Mouse (Mus musculus): Measurements from ENCODE around the gene Nedd8. TPM values are rescaled to one million over a fixed set of nuclear protein-coding genes. Genes with fewer than 3 reads are reported as not detected.

Gene Nedd8
- 100 to 1,000 TPM; 252 to 263 TPM for total RNA-seq (2021)

- intact Hi-C loops (cut with DNase I): loop anchor here (5.0 kb wide), 1 partner anchor 35 kb away; the partner anchor contains the start of genes Gm49378 and Ipo4
- peak; percentile 89 for DNase-seq (ENCODE audit: low spot score)
These were observed at the start of gene Nedd8, which contains the start of gene Gmpr2 for GRCm38 (mm10) chr14:55671833-55672740. Gene Nedd8, minus strand, starts transcription at chr14:55672124. Gene Gmpr2, plus strand, starts transcription at chr14:55671941.

DNA sequence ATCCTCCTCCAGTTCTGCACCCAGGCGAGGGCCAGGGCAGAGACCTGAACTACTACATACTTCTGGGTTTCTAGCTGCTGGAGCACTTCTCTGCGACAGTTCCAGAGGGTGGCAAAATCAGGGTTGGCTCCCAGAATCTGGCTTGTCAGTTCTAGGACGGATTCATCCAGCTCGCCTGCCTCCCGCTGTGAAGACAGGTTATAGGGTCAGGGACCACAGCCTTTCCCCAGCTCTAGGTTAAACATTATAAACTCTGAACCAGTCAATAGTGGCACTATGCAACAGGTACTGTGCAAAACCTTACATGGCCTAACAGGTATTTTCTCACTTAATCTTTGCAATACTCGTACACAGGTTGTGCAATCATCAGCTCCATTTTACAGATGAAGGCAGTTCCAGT lies 49.2 kb upstream of the Nedd8 start:
- DNase-seq (ENCODE audit: low spot score): no peak
- intact Hi-C loops (cut with DNase I): loop anchor here (2.0 kb wide), 1 partner anchor 38 kb away; no protein-coding TSS in a partner anchor

GRCm38 (mm10) chr14:55720666-55721065 lies 48.7 kb upstream of the Nedd8 start:
- intact Hi-C loops (cut with DNase I): loop anchor here (2.0 kb wide), 1 partner anchor 38 kb away; no protein-coding TSS in a partner anchor
- DNase-seq (ENCODE audit: low spot score): no peak

GRCm38 (mm10) chr14:55719737-55720136 lies 47.8 kb upstream of the Nedd8 start:
- intact Hi-C loops (cut with DNase I): loop anchor here (2.0 kb wide), 1 partner anchor 37 kb away; no protein-coding TSS in a partner anchor

DNA sequence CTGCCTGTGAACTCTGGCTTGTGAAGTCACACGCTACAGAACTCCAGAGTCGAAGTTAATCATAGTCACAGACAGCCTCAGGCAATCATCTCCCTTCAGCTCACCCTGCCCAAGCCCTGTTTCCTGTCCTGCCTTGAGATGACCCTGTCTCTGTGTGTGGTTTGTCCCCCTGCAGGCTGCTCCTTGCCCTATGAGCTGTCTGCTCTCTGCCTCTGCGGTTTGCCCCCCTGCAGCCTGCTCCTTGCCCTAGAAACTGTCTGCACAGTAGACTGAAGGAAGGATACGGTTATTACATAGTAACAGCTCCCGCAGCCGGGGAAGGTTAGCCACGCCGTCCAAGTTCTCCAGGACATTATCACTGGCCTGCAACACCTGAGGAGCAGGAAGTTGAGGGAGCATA lies 45.0 kb upstream of the Nedd8 start:
- DNase-seq (ENCODE audit: low spot score): no peak
- intact Hi-C loops (cut with DNase I): no loop called here

More at GRCm38 (mm10) chr14:55719737-55720136, 47.8 kb upstream of the Nedd8 start:
- DNase-seq (ENCODE audit: low spot score): no peak

DNA sequence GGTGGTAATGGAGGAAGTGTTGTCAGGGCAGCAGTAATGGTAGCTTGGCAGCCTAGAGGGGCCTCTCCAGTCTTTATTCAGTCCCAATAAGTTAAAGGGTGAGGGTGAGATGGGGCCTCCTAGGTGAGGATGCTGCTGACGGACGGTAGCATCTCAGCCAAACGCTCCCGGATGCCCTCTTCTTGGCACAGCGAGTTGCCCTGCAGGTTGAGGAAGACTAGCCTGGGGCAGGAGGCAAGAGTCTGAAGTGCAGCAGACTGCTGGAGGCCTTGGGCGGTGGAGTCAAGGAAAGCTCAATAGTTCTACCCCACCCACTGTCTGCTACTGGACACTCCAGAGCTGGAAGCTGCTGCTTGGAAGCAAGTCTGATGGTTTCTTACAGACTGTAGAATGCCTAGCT lies 44.3 kb upstream of the Nedd8 start:
- DNase-seq (ENCODE audit: low spot score): no peak
- intact Hi-C loops (cut with DNase I): no loop called here

DNA sequence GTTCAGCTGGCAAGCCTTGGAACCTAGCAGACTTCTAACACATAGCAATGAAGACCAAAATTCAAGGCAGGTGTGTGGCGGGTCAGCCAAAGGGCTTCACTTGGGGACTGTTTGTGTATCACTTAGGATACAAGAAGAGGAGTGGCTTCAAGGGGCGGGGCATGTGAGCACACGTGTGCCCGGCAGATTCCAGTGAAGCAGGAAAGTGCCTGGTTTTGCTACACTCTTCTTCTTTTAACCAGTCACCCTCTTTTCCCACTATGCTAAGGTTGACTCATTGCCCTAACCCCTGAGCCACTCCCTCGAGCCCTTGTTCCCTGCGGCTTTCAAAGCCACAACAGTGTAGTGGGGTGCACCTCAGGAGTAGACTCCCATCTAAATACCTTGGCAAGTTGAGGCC lies 43.0 kb upstream of the Nedd8 start:
- DNase-seq (ENCODE audit: low spot score): no peak
- intact Hi-C loops (cut with DNase I): no loop called here

- no peak for DNase-seq (ENCODE audit: low spot score)
- intact Hi-C loops (cut with DNase I): no loop called here
These were observed 41.8 kb upstream of the Nedd8 start, which contains the start of gene Tgm1 for GRCm38 (mm10) chr14:55713729-55714122. Gene Tgm1, minus strand, starts transcription at chr14:55713926.

GRCm38 (mm10) chr14:55713007-55713728 lies 41.2 kb upstream of the Nedd8 start:
- intact Hi-C loops (cut with DNase I): no loop called here
- no peak for DNase-seq (ENCODE audit: low spot score)

DNA sequence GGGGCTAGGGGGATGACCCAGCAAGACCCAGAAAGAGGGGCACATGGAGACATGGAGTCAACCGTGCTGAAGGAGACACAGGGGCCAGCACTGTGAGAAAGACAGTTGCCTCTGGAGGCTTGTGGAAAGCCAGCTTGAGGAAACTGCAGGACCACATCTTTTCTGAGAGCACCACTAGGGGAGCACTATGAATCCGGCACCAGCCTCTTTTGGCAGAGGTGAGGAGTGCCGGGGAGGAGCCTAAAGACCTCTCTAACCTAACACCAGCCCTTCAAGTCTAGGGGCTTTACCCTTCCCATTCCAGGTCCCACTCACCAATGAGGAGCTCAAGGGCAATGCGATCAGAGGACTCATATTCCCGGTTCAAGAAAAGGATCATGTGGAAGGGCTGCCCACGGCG lies 39.9 kb upstream of the Nedd8 start:
- DNase-seq (ENCODE audit: low spot score): no peak
- intact Hi-C loops (cut with DNase I): no loop called here

- intact Hi-C loops (cut with DNase I): no loop called here
- DNase-seq (ENCODE audit: low spot score): no peak
These were observed 37.6 kb upstream of the Nedd8 start for GRCm38 (mm10) chr14:55709509-55709908.

DNA sequence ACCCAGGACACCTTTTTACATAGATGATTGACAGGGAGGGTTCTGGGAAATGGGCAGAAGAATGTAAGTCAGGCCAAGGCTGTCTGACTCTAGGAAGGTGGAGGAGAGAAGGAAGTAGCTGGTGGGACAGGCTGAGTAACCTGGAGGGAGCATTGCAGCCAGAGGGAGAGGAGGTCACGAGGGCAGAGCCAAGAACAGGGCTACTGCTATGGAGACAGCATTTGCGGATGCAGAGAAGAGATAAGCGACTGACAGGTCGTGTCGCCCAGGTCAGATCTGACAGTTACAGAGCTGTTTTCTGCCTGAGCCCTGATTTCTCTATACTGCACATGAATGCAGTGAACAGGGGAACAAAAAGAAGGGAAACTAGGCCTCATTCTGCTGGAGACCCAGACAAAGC lies 35.5 kb upstream of the Nedd8 start:
- no peak for DNase-seq (ENCODE audit: low spot score)
- intact Hi-C loops (cut with DNase I): no loop called here

DNA sequence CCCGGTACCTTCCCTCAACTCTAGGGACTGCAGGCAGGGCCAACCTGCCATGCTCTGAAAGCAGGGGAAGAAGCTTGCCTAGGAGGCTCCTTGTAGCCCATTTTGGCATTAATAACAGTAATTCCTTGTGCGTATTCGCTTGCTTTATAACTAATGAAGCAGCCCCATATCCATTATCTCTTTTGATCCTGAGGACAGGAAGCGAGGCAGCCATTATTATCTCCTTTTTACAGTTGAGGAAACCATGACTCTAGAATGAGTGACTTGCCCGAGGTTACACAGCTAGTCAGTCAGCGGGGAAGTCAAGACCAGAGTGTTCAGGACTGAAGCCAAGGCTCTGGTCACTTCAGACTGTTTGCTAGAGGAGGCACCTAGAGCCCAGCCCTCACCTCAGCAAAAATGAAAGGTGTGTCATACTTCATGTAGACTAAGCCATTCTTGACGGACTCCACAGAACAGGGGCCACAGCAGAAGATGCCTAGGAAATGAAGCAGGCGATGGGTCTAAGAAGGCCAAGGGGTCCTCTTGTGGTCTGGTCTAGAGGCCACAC lies 34.2 kb upstream of the Nedd8 start:
- DNase-seq (ENCODE audit: low spot score): no peak
- intact Hi-C loops (cut with DNase I): no loop called here

GRCm38 (mm10) chr14:55702761-55703160 lies 30.8 kb upstream of the Nedd8 start:
- no peak for DNase-seq (ENCODE audit: low spot score)
- intact Hi-C loops (cut with DNase I): no loop called here

DNA sequence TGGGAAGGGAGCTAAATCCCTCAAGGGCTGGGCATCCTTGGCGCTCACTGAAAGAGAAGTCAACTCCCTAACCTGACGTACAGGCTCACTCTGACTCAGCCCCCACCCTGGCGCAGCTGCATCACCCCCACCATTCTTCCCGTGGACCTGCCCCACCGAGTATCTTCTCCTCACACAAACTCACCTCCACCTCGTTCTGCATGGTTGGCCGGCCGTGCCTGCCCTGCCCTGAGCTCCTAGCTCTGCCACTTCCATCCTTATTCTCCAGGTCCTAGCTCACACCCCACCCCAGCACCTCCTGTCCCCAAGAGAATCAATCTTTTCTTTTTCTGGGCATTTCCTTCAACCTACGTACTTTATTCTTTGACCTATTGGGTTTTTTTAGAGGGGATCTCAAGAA lies 29.2 kb upstream of the Nedd8 start:
- intact Hi-C loops (cut with DNase I): no loop called here
- DNase-seq (ENCODE audit: low spot score): no peak

DNA sequence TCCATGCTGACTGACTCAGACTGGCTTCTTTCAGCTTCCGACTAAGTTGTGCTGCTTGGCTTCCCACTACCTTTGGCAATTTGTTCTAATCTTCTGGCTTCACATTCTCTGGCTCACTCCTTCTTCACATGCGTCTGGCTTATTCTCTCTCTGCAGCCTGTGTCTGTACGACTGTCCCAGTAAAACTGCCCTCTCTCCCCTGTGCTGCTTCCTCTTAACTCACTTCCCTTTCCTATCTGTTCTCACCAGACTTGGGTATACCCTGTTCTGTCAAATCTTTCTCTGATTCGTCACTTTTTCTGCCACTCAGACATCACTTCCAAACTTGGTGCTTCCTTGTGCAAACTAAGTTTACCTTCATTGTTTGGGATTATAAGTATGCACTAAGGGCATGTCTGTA lies 25.3 kb upstream of the Nedd8 start:
- DNase-seq (ENCODE audit: low spot score): no peak
- intact Hi-C loops (cut with DNase I): no loop called here

- DNase-seq (ENCODE audit: low spot score): no peak
- intact Hi-C loops (cut with DNase I): no loop called here
These were observed 17.5 kb upstream of the Nedd8 start for GRCm38 (mm10) chr14:55689433-55689832.

GRCm38 (mm10) chr14:55682118-55682493 lies 10.2 kb upstream of the Nedd8 start:
- no peak for DNase-seq (ENCODE audit: low spot score)
- intact Hi-C loops (cut with DNase I): loop anchor here (1.0 to 2.0 kb wide), 2 partner anchors 39 to 63 kb away; partner anchors contain the start of genes Dhrs1 and Nop9

DNA sequence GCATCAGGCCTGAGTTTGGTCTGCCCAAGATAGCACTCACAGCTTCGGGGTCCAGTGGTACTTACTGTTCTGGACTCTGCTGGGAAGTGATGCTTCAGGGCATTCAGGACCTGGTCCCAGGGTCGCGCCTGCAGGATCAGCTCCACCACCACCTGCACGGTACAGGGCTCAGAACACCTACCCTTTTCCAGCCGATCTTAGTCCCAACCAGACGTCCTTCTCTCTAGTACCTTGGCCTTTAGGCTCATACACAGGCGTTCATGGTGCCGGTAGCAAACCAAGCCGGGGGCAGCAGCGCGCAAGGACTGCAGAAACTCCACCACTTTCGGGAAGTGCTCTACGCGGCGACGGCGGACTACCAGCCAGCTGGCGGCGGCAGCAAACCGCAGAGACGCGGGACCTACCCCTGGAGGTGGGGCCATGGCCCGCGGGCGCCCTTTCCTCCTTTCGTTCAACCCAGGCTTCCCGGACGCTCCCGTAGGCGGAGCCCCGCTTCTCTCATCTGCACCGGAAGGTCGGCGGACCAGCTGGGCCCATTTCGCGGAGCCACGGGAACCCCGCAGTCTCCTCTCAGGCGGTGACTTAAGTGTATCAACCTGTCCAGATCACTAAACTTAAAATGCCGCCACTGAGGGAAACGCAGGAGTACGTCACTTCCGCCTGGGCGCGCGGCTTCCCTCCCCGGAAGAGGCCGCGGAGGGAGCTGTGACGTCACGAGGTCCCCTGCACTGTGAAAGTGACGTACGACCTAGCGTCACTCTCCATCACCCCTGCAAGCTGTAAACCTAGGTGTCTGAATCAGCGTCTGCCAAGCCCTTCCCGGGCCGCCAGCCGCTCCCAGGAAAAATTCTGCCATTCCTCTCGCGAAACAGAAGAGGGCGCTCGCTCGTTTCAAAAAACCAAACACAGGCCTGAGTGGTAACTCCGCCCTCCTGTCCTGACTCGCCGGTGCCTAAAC lies 9.5 kb upstream of the Nedd8 start, which contains the start of gene Tinf2:
TSS of gene Tinf2 (minus strand) at position 661 of the 958 bp plus-strand sequence.
- DNase-seq (ENCODE audit: low spot score): peak; percentile 87
- intact Hi-C loops (cut with DNase I): loop anchor here (1.0 to 2.0 kb wide), 2 partner anchors 39 to 64 kb away; partner anchors contain the start of genes Dhrs1 and Nop9
